Mouse (Mus musculus) cerebellum, adult 2 months (tissue): ENCODE results near the gene Hoxd1.

Experiments used
- CTCF ChIP-seq: fragments of 200-500 bp; IDR thresholded peaks from 2 replicates; pipeline ENCODE4 v1.5.1; 2011; ENCODE audit warnings: low read depth, mild to moderate bottlenecking, control low read depth, low read length, moderate library complexity, borderline replicate concordance; ENCODE audit not compliant: insufficient read depth
- POLR2A ChIP-seq: fragments of 200-500 bp; IDR thresholded peaks from 2 replicates; pipeline ENCODE4 v1.6.1; 2011; ENCODE audit warnings: low read length, control low read depth, borderline replicate concordance; ENCODE audit not compliant: insufficient read depth

GRCm38 (mm10) chr2:74761941-74762340 is 839 bp upstream of the Hoxd1 start:
- TF ChIP-seq CTCF (no peak), POLR2A (no peak)
